Mouse (Mus musculus): ENCODE measurements around the gene Olfr237-ps1. TPM values are rescaled to one million over a fixed set of nuclear protein-coding genes. Genes with fewer than 3 reads are reported as not detected.
"Not testable (repeated sequence)": the region's sequence is repeated elsewhere in the genome, so short reads cannot be mapped to it uniquely, and the experiment has no call there.

The Olfr237-ps1 gene
- not detected in 2 replicates for polyA plus RNA-seq (2015; fragmentation: Nextera tagmentation; extraction: Ambion mirVana)

- not testable (repeated sequence) for H3K27me3 ChIP-seq (ENCODE audit: control insufficient read depth, insufficient read depth, low read depth, low read length); H3K27ac ChIP-seq (ENCODE audit: low read length); H3K4me2 ChIP-seq (ENCODE audit: low read depth, low read length); H3K4me3 ChIP-seq (ENCODE audit: low read depth, low read length); H3K9ac ChIP-seq (ENCODE audit: low read depth, low read length); H3K9me3 ChIP-seq (replicated peaks; ENCODE audit: control insufficient read depth, low read length); ATAC-seq (ENCODE audit: low read depth); H3K36me3 ChIP-seq (ENCODE audit: control insufficient read depth, insufficient read depth); H3K4me1 ChIP-seq (ENCODE audit: control insufficient read depth, low read depth, low read length)
- 56% methylated on average over 2 of the region's 2 CpGs for WGBS (ENCODE audit: insufficient replicate concordance)
Measured at GRCm38 (mm10) chr6:43146267-43146666, at the start of gene Olfr237-ps1. TSS of gene Olfr237-ps1 (plus strand) at chr6:43146567.

DNA sequence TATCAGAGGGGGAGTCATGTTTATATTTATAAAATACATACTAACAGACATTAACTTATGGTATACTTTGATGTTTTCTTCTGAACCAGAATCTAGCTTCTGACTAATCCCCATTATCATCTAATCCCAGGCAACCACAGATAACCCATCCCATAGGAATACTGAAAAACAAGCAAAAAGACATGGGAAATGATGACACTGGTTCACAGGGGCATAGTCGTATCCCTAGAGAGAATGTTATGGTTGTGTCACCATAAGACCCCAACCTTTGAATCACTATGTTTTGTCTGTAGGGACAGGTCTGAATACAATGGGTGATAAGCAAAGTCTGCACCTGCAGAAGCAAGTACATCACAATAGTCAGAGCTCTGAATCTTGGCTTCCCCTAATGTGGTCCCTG lies 40.3 kb upstream of the Olfr237-ps1 start, which contains the start of gene Olfr441:
Olfr441 (plus strand) TSS at position 301 of the 400 bp plus-strand sequence.
- not testable (repeated sequence) for H3K4me3 ChIP-seq (ENCODE audit: low read depth, low read length); H3K4me1 ChIP-seq (ENCODE audit: control insufficient read depth, low read depth, low read length); H3K27me3 ChIP-seq (ENCODE audit: control insufficient read depth, insufficient read depth, low read depth, low read length); H3K4me2 ChIP-seq (ENCODE audit: low read depth, low read length); H3K9me3 ChIP-seq (replicated peaks; ENCODE audit: control insufficient read depth, low read length); H3K27ac ChIP-seq (ENCODE audit: low read length); H3K36me3 ChIP-seq (ENCODE audit: control insufficient read depth, insufficient read depth); H3K9ac ChIP-seq (ENCODE audit: low read depth, low read length); ATAC-seq (ENCODE audit: low read depth)
- 75% methylated on average over 1 of the region's 1 CpGs for WGBS (ENCODE audit: insufficient replicate concordance)

DNA sequence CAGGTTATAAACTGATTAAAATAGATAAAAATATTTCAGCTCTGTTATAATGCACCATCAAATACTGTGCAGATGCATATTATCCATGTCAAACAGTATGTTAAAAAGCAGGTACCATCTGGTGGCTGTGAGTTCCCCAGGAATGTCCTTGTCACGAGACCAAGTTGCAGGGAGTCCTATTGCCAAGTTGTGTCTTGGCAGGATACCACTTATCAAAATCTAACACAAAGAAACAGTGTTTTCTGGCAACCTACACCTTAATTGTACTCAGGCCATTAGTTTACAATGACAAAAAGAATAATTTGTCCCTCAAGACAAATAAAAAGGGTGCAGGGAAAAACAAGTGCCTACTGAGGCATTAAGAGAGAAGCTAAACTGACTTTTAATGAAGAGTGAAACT lies 13.1 kb downstream of the Olfr237-ps1 start:
- 37% methylated on average over 1 of the region's 1 CpGs for WGBS (ENCODE audit: insufficient replicate concordance)
- H3K4me1 ChIP-seq (ENCODE audit: control insufficient read depth, low read depth, low read length), result no peaks in the 10 kb centered on the region
- no peak overlapping the region for H3K27ac ChIP-seq (ENCODE audit: low read length)
- no peak for ATAC-seq (ENCODE audit: low read depth)
- no peak overlapping the region for H3K4me2 ChIP-seq (ENCODE audit: low read depth, low read length)
- H3K9me3 ChIP-seq (replicated peaks; ENCODE audit: control insufficient read depth, low read length), result no peaks in the 10 kb centered on the region
- no peak overlapping the region for H3K4me3 ChIP-seq (ENCODE audit: low read depth, low read length)
- no peak overlapping the region for H3K9ac ChIP-seq (ENCODE audit: low read depth, low read length)
- no peaks in the 10 kb centered on the region for H3K27me3 ChIP-seq (ENCODE audit: control insufficient read depth, insufficient read depth, low read depth, low read length)
- no peaks in the 10 kb centered on the region for H3K36me3 ChIP-seq (ENCODE audit: control insufficient read depth, insufficient read depth)

DNA sequence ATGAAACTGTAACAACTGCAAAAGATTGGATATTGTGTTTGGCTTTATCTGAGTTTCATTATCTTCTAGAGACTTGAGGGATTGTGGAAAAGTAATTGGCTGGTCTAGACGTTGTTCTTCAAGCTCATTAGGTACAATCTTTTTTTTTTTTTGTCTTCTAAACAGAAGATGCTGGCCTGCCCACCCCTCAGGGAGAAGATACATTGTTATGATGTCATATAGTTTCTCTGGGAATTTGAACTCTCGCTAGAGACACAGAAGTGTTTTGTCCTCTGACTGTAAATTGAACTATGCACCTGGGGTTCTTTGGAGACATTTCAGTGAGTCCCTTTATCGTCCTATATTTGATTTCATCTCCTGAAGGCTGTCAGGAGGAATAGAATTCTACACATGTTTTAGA lies 16.6 kb downstream of the Olfr237-ps1 start, which contains the start of gene Olfr437:
Olfr437 (plus strand) TSS at position 301 of the 400 bp plus-strand sequence.
- Histone ChIP-seq H3K9ac (ENCODE audit: low read depth, low read length) (no peak within 1 kb of the TSS), H3K4me1 (ENCODE audit: control insufficient read depth, low read depth, low read length) (no peaks in the 10 kb centered on the region)
- WGBS (ENCODE audit: insufficient replicate concordance), result 43% methylated on average over 3 of the region's 3 CpGs

GRCm38 (mm10) chr6:43167246-43167645 lies 20.9 kb downstream of the Olfr237-ps1 start:
- Histone ChIP-seq H3K4me1 (ENCODE audit: control insufficient read depth, low read depth, low read length) (no peaks in the 10 kb centered on the region), H3K27me3 (ENCODE audit: control insufficient read depth, insufficient read depth, low read depth, low read length) (no peaks in the 10 kb centered on the region), H3K9me3 (replicated peaks; ENCODE audit: control insufficient read depth, low read length) (no peaks in the 10 kb centered on the region), H3K36me3 (ENCODE audit: control insufficient read depth, insufficient read depth) (no peaks in the 10 kb centered on the region), H3K9ac (ENCODE audit: low read depth, low read length) (no peak overlapping the region), H3K27ac (ENCODE audit: low read length) (no peak overlapping the region), H3K4me2 (ENCODE audit: low read depth, low read length) (no peak overlapping the region), H3K4me3 (ENCODE audit: low read depth, low read length) (no peak overlapping the region)
- 80% methylated on average over 4 of the region's 4 CpGs for WGBS (ENCODE audit: insufficient replicate concordance)
- no peak for ATAC-seq (ENCODE audit: low read depth)

More for the DNA sequence above, 16.6 kb downstream of the Olfr237-ps1 start, which contains the start of gene Olfr437:
- ATAC-seq (ENCODE audit: low read depth), result no peak
- Histone ChIP-seq H3K9me3 (replicated peaks; ENCODE audit: control insufficient read depth, low read length) (no peaks in the 10 kb centered on the region), H3K27ac (ENCODE audit: low read length) (no peak within 1 kb of the TSS), H3K4me2 (ENCODE audit: low read depth, low read length) (no peak within 1 kb of the TSS), H3K27me3 (ENCODE audit: control insufficient read depth, insufficient read depth, low read depth, low read length) (no peaks in the 10 kb centered on the region), H3K36me3 (ENCODE audit: control insufficient read depth, insufficient read depth) (no peaks in the 10 kb centered on the region), H3K4me3 (ENCODE audit: low read depth, low read length) (no peak within 1 kb of the TSS)

DNA sequence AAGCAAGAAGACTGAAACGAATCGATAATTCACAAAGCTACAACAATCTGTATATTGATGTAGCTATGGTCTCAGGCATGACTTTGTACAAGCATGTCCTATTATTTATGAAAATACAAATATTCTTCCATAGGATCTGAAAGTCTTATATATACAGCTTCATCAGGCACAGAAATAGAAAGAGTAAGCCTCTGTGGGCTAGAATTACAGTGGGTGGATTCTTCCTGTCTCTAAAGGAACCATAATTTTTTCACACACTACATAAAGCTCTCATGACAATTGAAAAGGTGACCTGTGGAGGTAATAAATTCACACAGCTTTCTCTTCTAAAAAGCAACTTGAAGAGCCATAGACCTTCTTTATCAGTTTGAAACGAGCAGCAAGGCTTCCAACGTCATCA lies 25.5 kb downstream of the Olfr237-ps1 start, which contains the start of gene Olfr13:
Olfr13 (plus strand) TSS at position 301 of the 400 bp plus-strand sequence.
- no peaks in the 10 kb centered on the region for H3K9me3 ChIP-seq (replicated peaks; ENCODE audit: control insufficient read depth, low read length)
- ATAC-seq (ENCODE audit: low read depth), result no peak
- H3K4me2 ChIP-seq (ENCODE audit: low read depth, low read length), result no peak within 1 kb of the TSS
- H3K27ac ChIP-seq (ENCODE audit: low read length), result no peak within 1 kb of the TSS
- no peaks in the 10 kb centered on the region for H3K27me3 ChIP-seq (ENCODE audit: control insufficient read depth, insufficient read depth, low read depth, low read length)
- no peaks in the 10 kb centered on the region for H3K36me3 ChIP-seq (ENCODE audit: control insufficient read depth, insufficient read depth)
- H3K4me1 ChIP-seq (ENCODE audit: control insufficient read depth, low read depth, low read length), result no peaks in the 10 kb centered on the region
- no peak within 1 kb of the TSS for H3K4me3 ChIP-seq (ENCODE audit: low read depth, low read length)
- WGBS (ENCODE audit: insufficient replicate concordance), result 54% methylated on average over 4 of the region's 4 CpGs
- H3K9ac ChIP-seq (ENCODE audit: low read depth, low read length), result no peak within 1 kb of the TSS

GRCm38 (mm10) chr6:43178129-43178528 lies 31.8 kb downstream of the Olfr237-ps1 start:
- Histone ChIP-seq H3K27ac (ENCODE audit: low read length) (no peak overlapping the region), H3K27me3 (ENCODE audit: control insufficient read depth, insufficient read depth, low read depth, low read length) (no peaks in the 10 kb centered on the region), H3K4me3 (ENCODE audit: low read depth, low read length) (no peak overlapping the region), H3K9me3 (replicated peaks; ENCODE audit: control insufficient read depth, low read length) (no peaks in the 10 kb centered on the region), H3K4me1 (ENCODE audit: control insufficient read depth, low read depth, low read length) (no peaks in the 10 kb centered on the region), H3K9ac (ENCODE audit: low read depth, low read length) (no peak overlapping the region), H3K4me2 (ENCODE audit: low read depth, low read length) (no peak overlapping the region), H3K36me3 (ENCODE audit: control insufficient read depth, insufficient read depth) (no peaks in the 10 kb centered on the region)
- 36% methylated on average over 1 of the region's 1 CpGs for WGBS (ENCODE audit: insufficient replicate concordance)
- no peak for ATAC-seq (ENCODE audit: low read depth)

GRCm38 (mm10) chr6:43178584-43179501 lies 32.5 kb downstream of the Olfr237-ps1 start:
- H3K9me3 ChIP-seq (replicated peaks; ENCODE audit: control insufficient read depth, low read length), result no peaks in the 10 kb centered on the region
- no peak overlapping the region for H3K4me2 ChIP-seq (ENCODE audit: low read depth, low read length)
- no peak overlapping the region for H3K9ac ChIP-seq (ENCODE audit: low read depth, low read length)
- no peak for ATAC-seq (ENCODE audit: low read depth)
- H3K27ac ChIP-seq (ENCODE audit: low read length), result no peak overlapping the region
- H3K4me3 ChIP-seq (ENCODE audit: low read depth, low read length), result no peak overlapping the region
- no peaks in the 10 kb centered on the region for H3K36me3 ChIP-seq (ENCODE audit: control insufficient read depth, insufficient read depth)
- H3K4me1 ChIP-seq (ENCODE audit: control insufficient read depth, low read depth, low read length), result no peaks in the 10 kb centered on the region
- no peaks in the 10 kb centered on the region for H3K27me3 ChIP-seq (ENCODE audit: control insufficient read depth, insufficient read depth, low read depth, low read length)
- 47% methylated on average over 6 of the region's 6 CpGs for WGBS (ENCODE audit: insufficient replicate concordance)

DNA sequence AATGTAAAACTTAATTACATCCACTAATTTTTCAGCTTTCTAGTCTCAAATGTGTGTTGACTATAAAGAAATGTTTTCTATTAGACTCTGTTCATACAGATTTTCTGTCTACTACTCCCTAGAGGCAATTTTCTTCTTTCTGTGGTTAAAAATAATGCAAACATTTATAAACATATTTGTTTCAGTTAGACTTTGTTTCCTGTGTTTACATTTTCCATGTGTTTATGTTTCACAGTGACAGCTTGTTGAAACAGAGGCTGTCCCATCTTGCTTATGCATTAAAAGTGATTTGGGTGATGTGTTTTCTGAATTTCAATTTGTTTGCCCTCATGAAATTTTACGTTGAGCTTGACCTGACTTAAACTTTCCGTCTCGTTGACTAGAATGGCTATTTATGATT lies 44.6 kb downstream of the Olfr237-ps1 start:
- Histone ChIP-seq H3K9ac (ENCODE audit: low read depth, low read length) (no peak overlapping the region), H3K4me3 (ENCODE audit: low read depth, low read length) (no peak overlapping the region), H3K9me3 (replicated peaks; ENCODE audit: control insufficient read depth, low read length) (no peaks in the 10 kb centered on the region), H3K4me1 (ENCODE audit: control insufficient read depth, low read depth, low read length) (no peaks in the 10 kb centered on the region), H3K4me2 (ENCODE audit: low read depth, low read length) (no peak overlapping the region), H3K27ac (ENCODE audit: low read length) (no peak overlapping the region), H3K27me3 (ENCODE audit: control insufficient read depth, insufficient read depth, low read depth, low read length) (no peaks in the 10 kb centered on the region), H3K36me3 (ENCODE audit: control insufficient read depth, insufficient read depth) (no peaks in the 10 kb centered on the region)
- 52% methylated on average over 3 of the region's 3 CpGs for WGBS (ENCODE audit: insufficient replicate concordance)
- ATAC-seq (ENCODE audit: low read depth), result no peak

Data from liver, embryonic 16.5 days (tissue).